Mouse (Mus musculus): Measurements from ENCODE around the gene Xrcc3. TPM values are rescaled to one million over a fixed set of nuclear protein-coding genes. Genes with fewer than 3 reads are reported as not detected.

Xrcc3 gene
- polyA plus RNA-seq (2016; fragmentation: Nextera tagmentation; extraction: Ambion mirVana), result 5.8 and 6.4 TPM in 2 replicates

DNA sequence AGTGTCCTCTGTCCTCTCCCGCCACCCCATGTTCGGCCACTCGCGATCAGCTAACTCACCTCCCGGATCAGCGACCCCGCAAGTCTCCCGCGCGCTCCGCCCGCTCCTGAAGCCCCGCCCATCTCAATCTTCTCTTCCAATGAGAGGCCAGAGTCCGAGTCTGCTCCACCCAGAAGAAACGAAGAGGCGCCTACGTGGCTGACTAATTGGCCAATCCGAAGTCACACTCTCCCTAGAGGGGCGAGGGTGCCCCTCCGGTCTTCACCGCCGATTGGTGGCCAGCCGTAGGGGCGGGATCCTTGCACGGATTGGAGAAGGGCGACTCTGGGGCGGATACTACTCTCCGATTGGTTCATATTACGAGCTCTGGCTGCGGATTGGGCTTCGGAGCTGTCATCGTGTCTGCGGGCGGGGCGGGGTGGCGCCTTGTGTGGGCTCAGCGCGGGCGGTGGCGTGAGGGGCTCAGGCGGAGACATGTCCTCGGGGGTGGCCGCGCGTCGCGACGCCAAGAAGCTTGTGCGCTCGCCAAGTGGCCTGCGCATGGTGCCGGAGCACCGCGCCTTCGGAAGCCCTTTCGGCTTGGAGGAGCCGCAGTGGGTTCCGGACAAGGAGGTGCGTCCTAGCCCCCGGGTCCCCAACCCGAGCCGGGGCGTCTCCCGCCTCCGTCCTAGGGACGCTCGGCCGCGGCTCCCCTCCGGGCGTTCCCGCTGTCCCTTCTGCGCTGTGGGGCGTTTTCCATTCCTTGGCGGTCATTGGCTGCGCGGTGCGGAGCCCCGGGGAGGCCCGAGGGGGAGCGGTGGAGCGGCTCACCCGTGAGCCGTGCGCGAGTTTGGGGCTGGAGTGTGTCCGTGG, at the start of gene Xrcc3, which contains the start of gene Zfyve21:
TSS of gene Xrcc3 (minus strand) at position 108 of the 852 bp plus-strand sequence.
TSS of gene Zfyve21 (plus strand) at position 405 of the 852 bp plus-strand sequence.
- Histone ChIP-seq H3K4me1 (peaks cover 46% of the 10 kb centered on the region), H3K9me3 (replicated peaks) (no peaks in the 10 kb centered on the region), H3K4me2 (replicated peaks) (peak within 1 kb of the TSS; percentile 88), H3K4me3 (peak within 1 kb of the TSS; percentile 74), H3K9ac (peak within 1 kb of the TSS; percentile 77), H3K27me3 (no peaks in the 10 kb centered on the region), H3K27ac (peak within 1 kb of the TSS; percentile 88), H3K36me3 (0 out of 2 replicates have a peak, but pooled peaks cover 3% of the 10 kb centered on the region)
- ATAC-seq (ENCODE audit: low FRiP score), result peak; percentile 99
- WGBS, result under 1% methylated on average over 87 of the region's 87 CpGs

DNA sequence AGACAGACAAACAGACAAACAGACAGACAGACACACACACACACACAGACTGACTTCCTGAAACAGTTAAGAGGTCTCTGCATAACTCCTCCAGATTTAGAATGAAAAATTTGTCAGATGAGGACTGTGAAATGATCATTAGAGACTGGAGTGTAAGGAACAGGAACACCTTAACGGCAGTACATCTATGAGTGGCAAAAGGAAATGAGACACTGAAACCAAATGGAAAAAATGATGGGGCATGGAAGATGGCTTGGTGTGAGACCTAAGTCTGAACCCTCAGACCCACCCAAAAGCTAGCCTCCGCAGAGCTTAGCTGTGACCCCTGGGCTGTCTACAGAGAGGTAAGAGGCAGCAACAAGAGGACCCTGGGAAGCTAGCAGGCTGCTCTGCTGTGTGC, 41.8 kb upstream of the Xrcc3 start:
- no peak overlapping the region for H3K27ac ChIP-seq
- no peak overlapping the region for H3K9ac ChIP-seq
- WGBS, result 96% methylated on average over 2 of the region's 2 CpGs
- H3K4me2 ChIP-seq (replicated peaks), result no peak overlapping the region
- H3K27me3 ChIP-seq, result no peaks in the 10 kb centered on the region
- ATAC-seq (ENCODE audit: low FRiP score), result no peak
- H3K36me3 ChIP-seq, result 0 out of 2 replicates have a peak, but pooled peaks cover 6% of the 10 kb centered on the region
- no peaks in the 10 kb centered on the region for H3K9me3 ChIP-seq (replicated peaks)
- no peaks in the 10 kb centered on the region for H3K4me1 ChIP-seq
- H3K4me3 ChIP-seq, result no peak overlapping the region

DNA sequence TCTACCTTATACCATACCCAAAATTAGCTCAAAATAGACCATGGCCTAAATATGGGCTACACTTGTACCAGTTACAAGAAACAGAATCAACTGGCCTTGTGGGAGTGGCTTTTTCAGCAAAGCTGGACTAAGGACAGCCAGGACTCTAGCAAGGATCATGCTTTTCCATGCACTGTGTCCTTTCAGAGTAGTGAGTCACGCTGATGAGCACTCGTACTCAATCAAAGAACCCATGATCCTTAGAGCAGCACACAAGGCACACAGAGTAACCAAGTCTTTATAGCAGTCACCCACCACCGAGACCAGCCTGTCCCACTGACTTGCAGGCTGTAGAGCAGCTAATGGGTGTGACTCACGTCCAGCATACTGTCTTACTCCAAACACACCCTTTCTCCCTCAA, 39.9 kb upstream of the Xrcc3 start:
- H3K4me3 ChIP-seq, result no peak overlapping the region
- H3K9ac ChIP-seq, result no peak overlapping the region
- 0 out of 2 replicates have a peak, but pooled peaks cover 7% of the 10 kb centered on the region for H3K9me3 ChIP-seq (replicated peaks)
- H3K4me2 ChIP-seq (replicated peaks), result no peak overlapping the region
- WGBS, result 61% methylated on average over 4 of the region's 4 CpGs
- no peaks in the 10 kb centered on the region for H3K27me3 ChIP-seq
- H3K36me3 ChIP-seq, result 0 out of 2 replicates have a peak, but pooled peaks cover 6% of the 10 kb centered on the region
- no peak overlapping the region for H3K27ac ChIP-seq
- H3K4me1 ChIP-seq, result no peaks in the 10 kb centered on the region
- no peak for ATAC-seq (ENCODE audit: low FRiP score)

DNA sequence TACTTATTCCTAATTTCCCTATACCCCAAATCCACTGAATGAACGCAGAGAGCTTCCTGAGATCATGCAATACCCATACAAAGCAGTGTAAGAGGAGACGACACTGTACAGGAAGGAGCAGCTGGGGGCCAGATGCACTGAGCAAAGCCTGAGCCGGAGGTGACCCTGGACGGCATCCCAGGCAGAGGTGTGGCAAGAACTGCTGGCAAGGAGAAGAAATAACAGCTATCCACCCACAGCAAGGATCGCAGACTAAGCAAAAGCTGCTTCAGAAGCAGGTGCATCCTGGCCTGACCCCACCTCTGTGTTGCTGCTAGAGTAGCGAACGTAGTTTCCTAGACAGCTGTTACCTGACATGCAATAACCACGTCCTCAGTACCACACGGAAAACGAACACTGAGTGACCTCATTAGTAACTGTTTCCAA, 39.4 kb upstream of the Xrcc3 start:
- Histone ChIP-seq H3K27me3 (no peaks in the 10 kb centered on the region), H3K36me3 (0 out of 2 replicates have a peak, but pooled peaks cover 6% of the 10 kb centered on the region), H3K4me3 (no peak overlapping the region), H3K9me3 (replicated peaks) (0 out of 2 replicates have a peak, but pooled peaks cover 7% of the 10 kb centered on the region), H3K4me1 (no peaks in the 10 kb centered on the region), H3K4me2 (replicated peaks) (no peak overlapping the region), H3K27ac (no peak overlapping the region), H3K9ac (no peak overlapping the region)
- no peak for ATAC-seq (ENCODE audit: low FRiP score)
- WGBS, result 70% methylated on average over 10 of the region's 10 CpGs

DNA sequence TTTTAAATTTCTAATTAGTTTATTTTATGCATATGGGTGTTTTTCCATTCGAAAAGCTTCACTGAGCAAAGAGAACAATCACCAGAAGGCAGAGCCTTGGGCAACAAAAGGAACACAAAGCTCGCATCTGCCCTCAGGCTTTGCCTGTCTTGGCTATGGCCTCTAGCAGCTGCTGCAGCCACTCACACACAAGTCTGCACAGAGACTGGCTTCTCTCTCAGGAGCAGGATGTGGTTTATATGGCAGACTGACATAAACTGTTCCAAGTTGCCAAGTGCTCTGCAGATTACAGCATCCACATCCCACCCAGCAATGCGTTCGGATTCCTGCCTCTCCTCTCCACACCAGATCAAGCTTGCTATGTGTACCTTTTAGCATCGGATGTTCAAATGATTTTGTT, 38.1 kb upstream of the Xrcc3 start:
- no peak overlapping the region for H3K4me3 ChIP-seq
- 0 out of 2 replicates have a peak, but pooled peaks cover 7% of the 10 kb centered on the region for H3K9me3 ChIP-seq (replicated peaks)
- no peak overlapping the region for H3K27ac ChIP-seq
- H3K27me3 ChIP-seq, result no peaks in the 10 kb centered on the region
- no peak overlapping the region for H3K9ac ChIP-seq
- WGBS, result 78% methylated on average over 5 of the region's 5 CpGs
- H3K4me1 ChIP-seq, result no peaks in the 10 kb centered on the region
- no peak overlapping the region for H3K4me2 ChIP-seq (replicated peaks)
- ATAC-seq (ENCODE audit: low FRiP score), result no peak
- 0 out of 2 replicates have a peak, but pooled peaks cover 6% of the 10 kb centered on the region for H3K36me3 ChIP-seq

DNA sequence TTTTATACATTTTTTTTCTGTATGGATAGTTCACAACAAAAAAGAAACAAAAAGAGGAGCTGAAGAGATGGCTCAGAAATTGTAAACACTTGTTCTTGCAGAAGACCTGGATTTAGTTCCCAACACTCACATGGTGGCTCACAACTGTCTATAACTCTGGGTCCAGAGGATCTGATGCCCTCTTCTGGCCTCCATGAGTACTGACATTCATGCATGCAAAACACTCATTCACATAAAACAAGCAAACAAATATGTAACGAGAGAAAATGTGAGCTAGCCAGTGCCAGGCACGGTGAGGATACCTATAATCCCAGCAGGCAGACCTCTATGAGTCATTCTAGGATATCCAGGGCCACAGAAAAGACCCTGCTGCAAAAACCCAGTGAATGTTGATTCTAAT, 37.6 kb upstream of the Xrcc3 start:
- Histone ChIP-seq H3K36me3 (0 out of 2 replicates have a peak, but pooled peaks cover 6% of the 10 kb centered on the region), H3K4me1 (no peaks in the 10 kb centered on the region), H3K4me2 (replicated peaks) (no peak overlapping the region), H3K27me3 (no peaks in the 10 kb centered on the region), H3K9ac (no peak overlapping the region), H3K9me3 (replicated peaks) (0 out of 2 replicates have a peak, but pooled peaks cover 7% of the 10 kb centered on the region), H3K4me3 (no peak overlapping the region), H3K27ac (no peak overlapping the region)
- ATAC-seq (ENCODE audit: low FRiP score), result no peak
- WGBS, result 63% methylated on average over 2 of the region's 2 CpGs

DNA sequence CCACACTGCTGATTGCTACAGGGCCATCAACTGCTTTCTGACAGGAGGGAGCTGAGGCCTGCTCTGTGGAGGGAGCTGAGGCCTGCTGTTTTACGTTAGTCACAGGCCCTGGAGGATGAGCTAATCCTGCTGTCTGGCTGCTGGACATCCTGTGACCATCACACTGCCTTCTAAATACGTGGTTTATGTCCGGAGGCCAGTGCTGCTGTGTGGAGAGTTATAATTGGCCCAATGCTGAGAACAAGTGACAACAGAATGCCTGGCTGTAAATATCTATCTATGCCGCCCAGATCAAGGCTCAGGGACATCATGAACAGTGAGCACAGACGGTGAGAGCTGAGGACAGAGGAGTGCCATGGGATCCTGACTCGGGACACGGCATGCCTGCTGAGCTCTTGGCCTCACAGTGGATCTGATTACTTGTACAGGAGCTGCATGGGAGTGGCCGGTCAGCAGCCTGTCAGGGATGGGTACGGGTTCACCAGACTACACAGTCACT, 34.7 kb upstream of the Xrcc3 start:
- Histone ChIP-seq H3K36me3 (no peaks in the 10 kb centered on the region), H3K27me3 (no peaks in the 10 kb centered on the region), H3K4me1 (no peaks in the 10 kb centered on the region), H3K4me2 (replicated peaks) (no peak overlapping the region), H3K27ac (no peak overlapping the region), H3K9me3 (replicated peaks) (0 out of 2 replicates have a peak, but pooled peaks cover 7% of the 10 kb centered on the region), H3K9ac (no peak overlapping the region), H3K4me3 (no peak overlapping the region)
- 73% methylated on average over 9 of the region's 9 CpGs for WGBS
- no peak for ATAC-seq (ENCODE audit: low FRiP score)

DNA sequence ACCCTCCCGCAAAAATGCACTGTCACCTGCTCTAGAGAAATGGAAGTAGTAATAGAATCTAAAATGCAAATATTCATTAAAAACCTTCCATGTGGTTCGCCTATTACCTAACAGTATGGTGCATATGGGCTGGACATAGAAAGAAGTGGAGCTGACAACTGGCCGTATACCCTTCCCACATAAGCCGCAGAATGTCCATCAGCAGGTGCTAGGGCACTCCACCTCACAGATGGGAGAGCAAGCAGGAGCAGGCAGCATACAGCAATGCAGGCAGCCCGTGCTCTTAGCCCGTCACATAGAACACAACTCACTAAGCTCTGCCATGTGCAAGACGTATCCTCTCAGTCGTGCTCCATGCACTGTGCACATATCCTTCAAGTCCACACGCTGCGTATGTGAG, 33.1 kb upstream of the Xrcc3 start:
- Histone ChIP-seq H3K4me1 (no peaks in the 10 kb centered on the region), H3K4me3 (no peak overlapping the region), H3K9ac (no peak overlapping the region), H3K36me3 (peaks cover 7% of the 10 kb centered on the region; the same call in 1 of the 2 replicates), H3K9me3 (replicated peaks) (0 out of 2 replicates have a peak, but pooled peaks cover 7% of the 10 kb centered on the region), H3K27me3 (no peaks in the 10 kb centered on the region), H3K4me2 (replicated peaks) (no peak overlapping the region), H3K27ac (no peak overlapping the region)
- ATAC-seq (ENCODE audit: low FRiP score), result no peak
- 87% methylated on average over 10 of the region's 10 CpGs for WGBS

DNA sequence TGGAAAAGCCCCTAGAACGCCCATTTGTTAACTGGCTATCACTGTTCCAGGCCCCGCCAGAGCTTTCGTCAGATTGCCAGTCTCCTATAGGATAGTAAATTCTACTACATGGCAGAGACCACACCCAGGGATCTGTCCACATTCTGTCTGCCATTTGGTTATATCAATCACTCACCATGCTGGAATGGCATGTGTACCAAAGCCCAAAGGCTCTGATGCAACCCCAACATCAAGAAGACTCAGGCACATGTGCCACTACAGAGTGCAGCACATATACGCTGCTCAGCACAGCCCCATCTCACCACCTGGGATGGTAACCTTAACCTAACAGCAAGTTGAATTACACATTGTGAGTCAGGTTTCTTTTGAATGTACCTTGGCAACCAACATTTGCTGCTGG, 32.3 kb upstream of the Xrcc3 start:
- ATAC-seq (ENCODE audit: low FRiP score), result no peak
- 0 out of 2 replicates have a peak, but pooled peaks cover 7% of the 10 kb centered on the region for H3K9me3 ChIP-seq (replicated peaks)
- no peak overlapping the region for H3K4me2 ChIP-seq (replicated peaks)
- no peak overlapping the region for H3K27ac ChIP-seq
- no peak overlapping the region for H3K4me3 ChIP-seq
- peaks cover 8% of the 10 kb centered on the region; the same call in 1 of the 2 replicates for H3K36me3 ChIP-seq
- 93% methylated on average over 4 of the region's 4 CpGs for WGBS
- H3K9ac ChIP-seq, result no peak overlapping the region
- no peaks in the 10 kb centered on the region for H3K27me3 ChIP-seq
- H3K4me1 ChIP-seq, result no peaks in the 10 kb centered on the region

DNA sequence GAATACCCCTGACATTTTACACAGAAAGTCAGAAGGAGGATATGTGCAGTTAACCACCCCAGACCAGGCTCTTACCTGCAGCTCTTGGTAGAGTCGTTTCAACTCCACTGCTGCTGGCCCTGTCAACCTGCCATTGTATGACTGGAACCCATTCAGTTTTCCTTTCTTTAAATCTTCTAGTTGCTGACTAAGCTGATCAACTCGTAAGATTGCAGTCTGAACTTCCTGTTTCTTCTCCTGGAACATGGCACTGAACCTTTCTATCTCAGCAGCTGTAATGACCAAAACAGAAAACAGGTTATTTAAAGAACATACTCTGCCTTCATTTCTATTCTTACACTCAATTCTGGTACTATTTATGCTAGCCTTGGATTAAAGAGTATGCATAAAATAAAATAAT, 29.8 kb upstream of the Xrcc3 start:
- no peak overlapping the region for H3K27ac ChIP-seq
- peaks cover 18% of the 10 kb centered on the region; the same call in 1 of the 2 replicates for H3K36me3 ChIP-seq
- no peaks in the 10 kb centered on the region for H3K4me1 ChIP-seq
- no peak overlapping the region for H3K4me3 ChIP-seq
- H3K9me3 ChIP-seq (replicated peaks), result no peaks in the 10 kb centered on the region
- no peaks in the 10 kb centered on the region for H3K27me3 ChIP-seq
- H3K9ac ChIP-seq, result no peak overlapping the region
- no peak overlapping the region for H3K4me2 ChIP-seq (replicated peaks)
- WGBS, result 76% methylated on average over 2 of the region's 2 CpGs
- ATAC-seq (ENCODE audit: low FRiP score), result no peak

DNA sequence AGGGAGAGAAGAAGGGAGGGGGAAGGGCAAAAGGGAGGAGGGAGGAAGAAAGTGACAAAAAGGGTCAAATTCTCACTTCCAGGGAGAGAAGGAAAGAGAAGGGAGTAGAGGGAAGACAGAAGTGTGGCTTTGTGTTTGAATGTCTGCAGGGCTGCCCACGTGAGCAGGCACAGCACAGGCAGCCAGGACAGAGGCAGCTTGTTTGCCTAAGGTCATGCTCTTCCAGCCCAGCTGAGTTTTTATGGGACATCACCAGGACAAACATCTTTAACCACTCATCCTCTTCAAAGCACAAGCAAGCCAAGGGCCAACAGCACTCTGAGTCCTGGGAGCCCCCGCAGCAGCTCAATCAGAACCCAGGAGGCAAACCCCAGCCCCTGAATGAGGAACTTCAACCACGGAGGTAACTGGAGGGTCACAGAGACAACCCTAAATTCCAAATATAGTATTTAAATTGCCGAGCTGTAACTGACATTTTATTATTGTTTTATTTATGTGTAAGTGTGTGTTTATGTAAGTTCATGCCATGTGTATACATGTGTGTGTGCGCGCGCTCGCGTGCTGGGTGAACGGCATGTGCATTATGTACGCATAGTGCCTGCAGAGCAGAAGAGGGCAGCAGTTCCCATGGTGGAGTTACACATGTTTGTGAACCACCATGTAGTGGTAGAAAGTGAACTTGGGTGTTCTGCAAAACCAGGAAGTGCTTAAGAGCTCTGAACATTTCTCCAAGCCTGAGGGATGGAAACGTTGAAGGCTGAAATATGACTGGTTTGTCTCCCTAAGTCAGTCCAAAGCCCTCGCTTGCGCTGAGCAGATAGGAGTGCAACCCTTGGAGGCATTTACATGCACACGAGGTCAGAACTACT, 29.1 kb upstream of the Xrcc3 start:
- no peak overlapping the region for H3K4me3 ChIP-seq
- WGBS, result 82% methylated on average over 15 of the region's 15 CpGs
- H3K27me3 ChIP-seq, result no peaks in the 10 kb centered on the region
- H3K36me3 ChIP-seq, result peaks cover 18% of the 10 kb centered on the region; the same call in 1 of the 2 replicates
- H3K9me3 ChIP-seq (replicated peaks), result no peaks in the 10 kb centered on the region
- no peak for ATAC-seq (ENCODE audit: low FRiP score)
- no peak overlapping the region for H3K27ac ChIP-seq
- no peak overlapping the region for H3K9ac ChIP-seq
- no peak overlapping the region for H3K4me2 ChIP-seq (replicated peaks)
- no peaks in the 10 kb centered on the region for H3K4me1 ChIP-seq

DNA sequence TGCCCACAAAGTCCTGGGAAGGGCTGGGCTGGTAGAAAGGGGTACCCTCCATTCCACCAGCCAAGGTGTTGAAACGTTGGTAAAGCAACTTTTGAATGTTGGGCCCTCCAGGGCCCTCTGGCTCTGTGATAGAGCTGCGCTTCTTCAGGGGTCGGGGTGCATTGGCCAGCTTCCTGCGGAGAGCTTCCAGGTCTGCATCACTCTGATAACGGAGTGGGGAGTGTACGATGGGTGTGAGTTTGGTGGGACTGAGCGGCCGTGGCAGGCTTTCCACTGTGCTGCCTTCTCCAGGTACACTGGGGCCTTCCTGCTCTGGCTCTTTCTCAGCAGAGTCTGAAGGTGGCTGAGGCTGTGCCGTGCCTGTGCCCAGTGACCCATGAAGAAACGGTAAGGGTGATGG, 19.8 kb upstream of the Xrcc3 start:
- no peak overlapping the region for H3K4me3 ChIP-seq
- H3K36me3 ChIP-seq, result peaks cover 62% of the 10 kb centered on the region
- H3K9me3 ChIP-seq (replicated peaks), result no peaks in the 10 kb centered on the region
- no peaks in the 10 kb centered on the region for H3K4me1 ChIP-seq
- ATAC-seq (ENCODE audit: low FRiP score), result no peak
- H3K4me2 ChIP-seq (replicated peaks), result no peak overlapping the region
- whole genome bisulfite sequencing, result 88% methylated on average over 10 of the region's 10 CpGs
- no peak overlapping the region for H3K27ac ChIP-seq
- H3K27me3 ChIP-seq, result no peaks in the 10 kb centered on the region
- H3K9ac ChIP-seq, result no peak overlapping the region

All from hindbrain, embryonic 12.5 days (tissue).